Mouse (Mus musculus) cerebellum, adult 9-10 months (tissue): ENCODE results near the gene Lrch3.
"Not testable (repeated sequence)": the region's sequence is repeated elsewhere in the genome, so short reads cannot be mapped to it uniquely, and the experiment has no call there.

ENCODE experiments used
- DNase-seq: peaks from one replicate; pipeline ENCODE4 v3.0.0; 2022

The Lrch3 gene

DNA sequence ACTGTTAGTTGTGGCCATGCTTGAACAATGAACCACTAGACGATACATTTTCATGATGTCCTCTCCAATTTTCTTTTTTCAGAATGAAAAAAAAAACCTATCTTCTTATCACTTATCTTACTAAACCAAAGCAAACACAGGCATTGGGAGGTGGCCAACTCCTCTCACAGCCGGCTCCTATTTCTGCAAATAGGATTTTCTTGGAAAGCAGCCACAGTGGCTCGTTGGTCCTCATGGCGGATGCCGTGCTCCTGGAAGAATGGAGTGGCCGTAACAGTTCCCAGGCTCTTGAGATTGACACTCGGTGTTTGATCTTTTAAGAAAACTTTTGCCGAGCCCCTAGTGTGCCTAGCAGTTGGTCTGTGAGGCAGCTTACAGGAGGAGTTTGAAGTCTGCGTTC, 91.3 kb downstream of the Lrch3 start:
- DNase-seq = peak; percentile 59

DNA sequence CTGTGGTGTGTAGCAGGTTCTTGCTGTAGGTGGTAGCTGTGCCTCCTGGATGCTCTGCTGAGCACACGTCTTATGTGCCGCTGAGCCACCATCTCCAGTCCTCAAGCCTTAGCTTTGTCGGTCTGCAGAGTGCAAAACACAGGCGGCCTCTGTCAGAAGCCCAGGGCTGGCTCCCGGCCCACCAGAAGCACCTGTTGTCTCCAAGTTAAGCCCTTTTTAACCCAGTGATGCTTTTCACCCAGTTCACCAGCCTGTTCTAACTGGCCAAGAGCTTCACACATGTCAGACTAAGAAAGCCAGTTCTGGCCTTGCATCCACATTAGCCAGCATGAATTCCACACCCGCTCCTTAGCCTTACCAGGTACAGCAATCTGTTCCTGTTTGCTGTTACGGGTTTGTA, 93.0 kb downstream of the Lrch3 start:
- peak; percentile 24 for DNase-seq

DNA sequence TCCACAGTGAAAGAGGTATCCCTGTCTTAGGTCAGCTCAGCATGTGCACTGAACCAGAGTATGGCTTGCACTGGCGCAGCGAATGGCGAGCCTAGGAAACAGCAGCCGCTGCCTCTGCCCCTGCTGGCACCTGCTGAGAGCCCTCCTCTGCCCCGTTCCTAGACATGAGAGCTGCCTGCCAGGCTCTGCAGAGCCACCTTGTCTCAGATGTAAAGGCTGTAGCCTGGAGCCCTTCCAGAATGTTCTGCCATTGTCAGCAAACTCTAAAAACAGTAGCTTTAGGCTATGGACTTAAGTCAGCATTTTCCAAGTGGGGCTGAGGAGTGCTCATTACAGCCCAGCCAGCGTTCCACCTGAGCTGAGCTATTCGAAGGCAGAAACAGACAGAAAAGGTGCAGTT, 93.5 kb downstream of the Lrch3 start:
- peak; percentile 29 for DNase-seq

DNA sequence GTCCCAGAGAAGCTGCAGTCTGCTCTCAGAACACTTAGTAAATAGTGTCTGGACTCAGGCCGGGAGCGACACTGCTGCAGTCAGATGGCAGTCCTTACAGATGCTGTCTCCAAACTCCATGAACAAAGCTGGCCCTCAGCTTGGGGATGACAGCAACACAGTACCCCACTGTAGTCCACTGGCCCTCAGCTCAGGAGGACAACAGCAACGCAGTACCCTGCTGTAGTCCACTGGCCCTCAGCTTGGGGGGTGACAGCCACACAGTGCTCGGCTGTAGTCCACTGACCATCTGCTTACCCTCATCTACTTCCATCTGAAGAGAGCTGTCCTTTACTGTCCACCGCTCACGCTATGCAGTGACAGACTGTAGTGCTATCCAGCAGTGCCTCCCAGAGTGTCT, 96.3 kb downstream of the Lrch3 start:
- DNase-seq = no peak

DNA sequence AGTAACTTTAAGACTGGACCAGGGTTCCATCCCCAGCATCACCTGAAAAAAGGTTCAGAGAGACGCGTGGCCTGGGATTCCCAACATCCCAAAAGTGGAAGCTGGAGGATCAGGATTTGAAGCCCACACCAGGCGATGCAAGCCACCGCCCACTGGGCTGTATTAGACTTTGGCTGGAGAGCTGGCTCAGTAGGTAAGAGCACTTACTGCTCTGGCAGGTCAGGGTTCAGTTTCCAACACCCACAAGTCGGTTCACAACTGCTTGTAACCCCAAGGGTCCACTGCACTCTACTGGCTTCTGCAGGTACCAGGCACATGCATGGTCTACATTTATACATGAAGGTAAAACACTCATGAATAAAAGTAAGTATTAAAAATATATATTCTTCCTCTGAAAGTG, 99.9 kb downstream of the Lrch3 start:
- DNase-seq = no peak

DNA sequence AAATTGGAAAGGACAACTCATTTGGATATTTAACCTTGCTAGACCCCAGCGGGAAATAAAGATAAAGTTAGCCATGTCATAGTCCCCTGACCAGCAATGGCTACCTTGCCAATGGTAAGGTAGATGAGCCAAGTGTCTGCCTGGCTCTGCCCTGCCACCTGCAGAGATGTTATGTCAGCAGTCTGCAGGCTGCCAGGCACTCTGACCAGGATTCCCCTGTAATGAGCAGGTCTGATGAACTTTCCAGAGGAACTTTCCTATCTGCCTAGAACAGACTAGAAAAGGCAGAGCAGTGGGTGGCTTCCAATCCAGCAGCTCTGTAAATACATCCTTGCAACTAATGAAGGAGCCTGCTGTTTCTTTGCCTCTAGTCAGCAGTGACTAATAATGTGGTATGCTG, 101.0 kb downstream of the Lrch3 start:
- peak; percentile 70 for DNase-seq

DNA sequence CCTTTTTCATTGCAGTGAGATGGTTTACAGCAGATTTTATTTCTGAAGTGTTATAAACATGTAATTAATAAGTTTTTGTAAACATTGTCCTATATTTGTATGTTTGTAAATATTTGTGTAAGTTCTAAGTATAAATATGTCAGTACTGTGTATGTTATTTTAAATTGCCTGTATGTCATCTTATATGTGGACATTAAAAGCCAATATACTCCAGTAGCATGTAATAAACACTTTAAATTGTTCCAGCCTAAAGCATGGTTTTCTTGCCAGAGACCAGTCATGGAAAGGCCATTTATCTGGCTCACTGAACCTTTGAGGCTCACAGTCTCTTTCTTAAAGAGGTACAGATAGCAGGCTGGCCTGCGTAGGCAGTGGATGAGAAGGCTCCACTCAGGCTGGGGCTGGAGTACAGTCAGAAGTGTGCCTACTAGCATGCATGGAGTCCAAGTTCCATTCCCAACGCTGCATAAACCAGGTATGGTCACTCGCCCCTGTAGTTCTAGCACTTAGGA, 101.6 kb downstream of the Lrch3 start:
- DNase-seq = no peak

DNA sequence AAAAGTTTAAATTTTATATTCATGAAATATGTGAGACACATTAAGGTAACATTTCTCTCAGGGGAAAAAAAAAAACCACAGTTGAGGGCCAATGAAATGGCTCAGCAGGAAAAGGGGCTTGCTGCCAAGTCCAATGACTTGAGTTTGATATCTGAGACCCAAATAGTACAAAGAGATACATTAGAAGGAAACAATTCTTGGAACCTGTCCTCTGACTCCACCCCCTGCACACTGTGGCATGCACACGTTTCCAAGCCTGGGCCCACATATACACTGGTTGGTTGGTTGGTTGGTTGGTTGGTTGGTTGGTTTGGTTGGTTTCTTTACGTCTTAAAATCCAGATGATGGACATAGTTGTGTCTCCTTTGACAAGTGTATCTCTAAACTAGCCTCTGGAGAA, 102.1 kb downstream of the Lrch3 start:
- no peak for DNase-seq

DNA sequence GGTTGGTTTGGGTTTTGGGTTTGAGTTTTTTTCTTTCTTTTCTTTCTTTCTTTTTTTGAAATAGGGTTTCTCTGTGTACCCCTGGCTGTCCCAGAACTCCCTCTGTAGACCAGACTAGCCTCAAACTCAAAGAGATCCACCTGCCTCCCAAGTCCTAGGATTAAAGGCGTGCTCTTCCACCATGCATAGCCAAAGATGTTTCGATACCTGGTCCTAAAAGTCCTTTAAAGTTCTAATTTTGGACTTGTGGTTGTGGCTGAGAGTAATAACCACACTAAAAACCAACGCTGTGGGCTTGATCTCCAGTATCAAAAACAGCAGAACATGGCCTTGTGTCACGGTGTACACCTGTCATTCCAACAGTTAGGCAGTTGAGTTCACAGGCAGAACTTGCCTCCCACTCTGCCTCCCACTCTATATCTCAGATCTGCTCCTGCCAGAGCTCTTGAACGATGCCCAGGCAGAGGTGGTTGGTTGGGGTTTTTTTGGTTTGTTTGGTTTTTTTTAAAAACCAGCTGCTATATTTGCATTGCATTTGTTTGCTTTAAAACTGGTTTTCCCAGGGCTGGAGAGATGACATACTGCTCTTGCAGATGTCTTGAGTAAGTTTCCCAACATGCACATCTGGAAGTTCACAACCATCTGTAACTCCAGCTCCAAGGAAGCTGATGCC, 103.9 kb downstream of the Lrch3 start:
- DNase-seq = no peak

DNA sequence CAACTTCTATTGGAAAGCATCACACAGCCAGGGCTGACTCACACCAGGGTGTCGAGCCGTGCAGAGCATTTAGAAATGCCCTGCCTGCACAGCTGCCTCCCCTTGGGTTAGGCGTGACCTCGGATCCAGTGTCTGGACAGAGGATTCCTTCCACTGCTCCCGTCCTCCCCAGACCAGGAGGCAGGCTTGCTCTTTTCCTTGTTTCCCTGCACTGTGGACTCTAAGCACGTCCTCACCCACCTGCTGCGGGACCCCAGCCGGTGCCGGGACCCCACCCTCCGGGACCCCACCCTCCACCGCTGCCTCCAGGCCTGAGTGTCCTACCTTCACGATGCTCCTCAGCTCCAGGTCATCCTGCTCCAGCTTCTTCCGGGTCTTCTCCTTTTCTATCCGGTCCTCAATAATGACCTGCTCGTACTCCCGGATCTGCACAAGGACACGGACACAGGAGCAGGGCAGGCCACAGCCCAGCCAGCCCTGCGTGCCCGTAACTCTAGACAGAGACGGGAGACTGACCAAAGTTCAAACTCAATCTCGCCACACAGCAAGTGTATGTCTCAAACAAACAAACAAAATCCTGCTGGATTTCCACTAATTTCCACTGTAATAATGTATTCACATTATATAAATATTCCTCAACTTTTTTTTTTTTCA, 105.3 kb downstream of the Lrch3 start:
- no peak for DNase-seq

DNA sequence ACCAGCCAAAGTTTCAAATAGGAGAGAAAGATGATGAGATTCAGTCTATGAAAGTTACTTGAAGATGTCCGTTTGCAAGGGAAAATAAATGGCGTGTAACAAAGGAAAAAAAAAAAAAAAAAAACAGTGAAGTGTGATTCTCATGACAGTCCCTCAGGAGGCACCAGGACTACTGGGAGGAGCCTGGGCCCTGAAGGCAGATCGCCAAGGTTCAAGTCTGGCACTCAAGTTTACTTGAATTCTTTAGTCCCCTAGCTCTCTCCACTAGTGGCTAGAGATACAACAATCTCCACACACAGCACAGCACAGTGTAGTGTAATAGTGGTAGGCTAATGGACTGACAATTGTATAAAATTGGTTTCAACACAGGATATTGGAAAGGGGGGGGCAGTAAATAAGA, 107.5 kb downstream of the Lrch3 start:
- no peak for DNase-seq

DNA sequence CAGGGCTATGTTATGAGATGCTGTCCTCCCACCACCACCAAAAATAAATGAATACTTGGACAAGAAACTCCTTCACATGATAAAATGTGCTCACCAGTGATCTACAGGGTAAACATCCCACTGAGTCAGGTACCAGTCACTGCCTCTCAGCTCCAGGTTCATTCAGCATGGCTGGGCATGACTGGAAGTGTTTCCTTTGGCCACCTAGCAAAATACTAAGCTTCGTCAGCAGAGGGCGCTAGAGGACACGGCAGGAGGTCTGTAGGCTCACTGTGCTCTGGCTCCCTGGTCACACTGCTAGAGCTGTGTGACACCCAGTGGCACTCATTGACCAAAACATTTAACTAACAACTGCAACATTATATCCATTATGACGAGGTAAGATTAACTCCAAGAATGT, 109.8 kb downstream of the Lrch3 start:
- DNase-seq = peak; percentile 80

DNA sequence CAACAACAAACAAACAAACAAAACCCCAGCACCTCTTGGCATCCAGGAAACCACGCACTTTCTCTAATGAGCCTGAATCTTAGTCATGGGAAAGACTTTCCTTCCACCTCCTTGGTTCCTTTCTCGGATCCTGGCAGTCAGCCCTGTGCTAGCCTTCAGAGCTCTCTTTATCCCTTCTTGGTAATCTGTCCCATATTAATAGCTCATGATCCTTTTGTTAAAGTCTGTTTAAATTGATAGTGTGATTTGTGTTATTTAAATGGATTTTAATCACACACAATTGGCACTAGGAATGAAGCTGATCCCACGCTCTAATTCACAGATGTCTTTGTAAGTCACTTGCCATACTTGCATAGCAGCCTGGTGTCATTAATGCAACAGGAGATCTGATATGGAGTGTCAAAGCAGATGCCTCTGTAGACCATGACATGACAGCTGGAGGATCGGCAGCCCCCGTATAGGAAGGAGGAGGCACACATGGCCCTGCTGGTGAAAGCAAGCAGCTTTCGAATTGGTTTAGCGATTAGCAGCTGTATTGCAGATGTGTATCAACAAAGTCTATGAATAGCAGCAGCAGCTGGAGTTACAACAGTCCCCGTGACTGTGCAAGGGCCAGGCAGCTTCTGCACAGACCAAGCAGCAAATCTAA, 110.7 kb downstream of the Lrch3 start:
- DNase-seq = no peak

DNA sequence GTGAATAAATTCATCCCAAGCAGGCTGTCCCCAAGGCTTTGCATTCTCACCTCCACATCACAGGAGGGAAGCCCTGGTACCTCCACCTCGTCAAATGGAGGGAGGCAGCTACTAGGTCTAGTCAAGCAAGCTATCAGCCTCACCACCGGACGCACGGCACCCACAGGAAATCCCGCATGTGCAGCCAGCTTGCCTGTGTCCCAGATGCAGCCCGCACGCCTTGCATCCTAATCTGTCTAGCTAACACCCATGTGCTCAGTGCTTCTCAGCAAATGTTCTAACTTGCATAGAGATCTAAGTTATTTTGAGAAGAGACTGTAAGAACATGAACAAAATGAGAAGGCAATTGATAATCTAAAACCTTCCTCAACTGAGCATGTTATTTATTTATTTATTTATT, 112.5 kb downstream of the Lrch3 start:
- DNase-seq = no peak

DNA sequence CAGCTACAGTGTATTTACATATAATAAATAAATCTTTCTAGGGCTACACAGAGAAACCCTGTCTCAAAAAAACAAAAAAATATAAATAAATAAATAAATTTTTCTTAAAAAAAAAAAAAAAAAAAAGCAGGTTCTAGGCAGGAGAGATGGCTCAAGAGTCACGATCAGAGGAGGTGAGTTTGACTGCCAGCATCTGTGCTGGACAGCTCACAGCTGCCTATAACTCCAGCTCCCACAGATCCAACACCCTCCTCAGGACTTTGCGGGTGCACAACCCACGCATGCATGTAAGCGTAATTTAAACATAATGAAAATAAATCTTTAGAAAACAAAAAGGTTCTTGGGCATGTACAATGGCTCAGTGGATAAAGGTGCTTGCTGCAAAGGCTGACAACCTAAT, 122.1 kb downstream of the Lrch3 start:
- no peak for DNase-seq

DNA sequence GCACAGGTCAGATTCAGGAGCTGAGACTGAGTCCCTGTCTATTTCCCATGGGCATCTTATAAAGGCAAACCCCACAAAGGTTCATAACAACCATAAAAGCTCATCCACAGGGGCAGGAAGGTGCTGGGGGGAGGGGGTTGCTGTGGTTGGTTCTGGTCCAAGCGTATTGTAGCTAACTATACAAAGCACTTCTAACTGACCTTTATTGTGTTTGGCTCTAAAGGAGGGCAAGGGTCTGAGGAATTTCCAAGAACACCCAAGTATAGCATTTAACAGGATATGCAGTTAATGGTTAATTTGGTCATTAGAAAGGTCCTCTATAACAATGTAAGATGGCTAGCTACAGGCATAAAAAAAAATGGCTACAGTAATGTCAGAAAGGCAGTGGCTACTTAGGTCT, 128.8 kb downstream of the Lrch3 start:
- no peak for DNase-seq

DNA sequence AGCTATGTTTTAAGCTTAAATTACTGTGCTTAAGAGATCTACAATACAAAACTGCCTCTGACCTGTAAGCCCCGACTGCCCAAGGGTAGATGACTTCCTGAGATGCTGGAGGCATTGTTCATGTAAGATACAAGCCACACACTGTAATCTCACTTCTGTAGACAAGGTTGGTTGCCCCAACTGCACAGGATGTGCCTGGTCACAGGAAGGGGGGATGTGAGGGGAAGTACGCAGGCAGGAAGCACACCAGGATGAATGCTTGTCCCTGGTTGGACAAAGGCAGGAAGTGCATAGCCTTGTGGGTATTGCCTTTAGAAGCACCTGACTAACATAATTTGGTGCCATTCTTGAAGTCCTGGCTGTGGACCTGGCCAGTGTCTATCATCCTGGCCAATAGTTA, 129.4 kb downstream of the Lrch3 start:
- DNase-seq = no peak

DNA sequence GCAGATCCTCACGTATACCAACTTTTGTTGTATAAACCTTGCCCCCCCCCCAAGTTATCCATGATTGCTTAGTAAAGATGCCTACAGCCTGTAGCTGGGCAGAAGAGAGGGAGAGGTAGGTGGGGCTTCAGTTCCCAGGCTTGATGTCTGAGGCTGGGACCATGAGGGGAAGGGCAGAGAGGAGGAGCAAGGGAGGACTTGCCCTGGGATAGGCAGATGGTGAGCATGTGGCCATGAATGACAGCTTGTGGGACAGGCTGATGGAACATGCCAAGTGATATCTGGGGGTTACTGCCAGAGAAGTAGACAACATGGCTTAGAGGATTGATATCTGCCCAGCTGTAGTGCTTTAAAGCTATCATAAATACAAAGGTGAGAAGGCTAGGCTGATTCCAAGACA, 134.1 kb downstream of the Lrch3 start:
- DNase-seq = no peak

DNA sequence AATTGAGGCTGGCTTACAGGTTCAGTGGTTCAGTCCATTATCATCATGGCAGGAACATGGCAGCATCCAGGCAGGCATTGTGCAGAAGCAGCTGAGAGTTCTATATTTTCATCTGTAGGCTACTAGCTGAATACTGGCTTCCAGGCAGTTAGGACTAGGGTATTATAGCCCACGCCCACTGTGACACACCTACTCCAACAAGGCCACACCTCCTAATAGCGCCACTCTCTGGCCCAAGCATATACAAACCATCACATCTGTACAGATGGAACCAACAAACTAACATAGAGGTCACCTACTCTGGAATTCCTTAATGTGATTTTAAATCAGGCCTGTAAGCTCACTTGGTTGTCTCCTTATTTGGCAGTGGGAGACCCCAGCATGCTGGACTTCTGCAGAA, 134.8 kb downstream of the Lrch3 start:
- DNase-seq = no peak

DNA sequence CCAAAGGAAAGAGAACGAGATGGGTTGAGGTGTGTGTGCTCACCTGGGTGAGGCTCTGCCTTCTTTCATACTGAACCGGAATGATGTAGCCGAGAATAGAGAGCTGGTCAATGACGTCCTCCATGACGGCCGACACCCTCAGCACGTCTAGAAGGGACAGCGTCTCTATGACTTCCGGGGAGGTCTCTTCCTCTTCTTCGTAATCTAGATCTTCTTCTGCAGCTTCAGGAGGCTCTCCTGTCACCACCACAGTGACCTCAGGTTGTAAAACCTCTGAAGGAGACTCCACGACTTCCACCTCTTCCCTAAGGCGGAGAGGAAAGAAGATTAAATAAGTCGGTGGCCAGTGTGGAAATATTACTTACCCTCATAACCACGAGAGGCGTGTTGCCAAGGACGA, 135.9 kb downstream of the Lrch3 start:
- DNase-seq = no peak

DNA sequence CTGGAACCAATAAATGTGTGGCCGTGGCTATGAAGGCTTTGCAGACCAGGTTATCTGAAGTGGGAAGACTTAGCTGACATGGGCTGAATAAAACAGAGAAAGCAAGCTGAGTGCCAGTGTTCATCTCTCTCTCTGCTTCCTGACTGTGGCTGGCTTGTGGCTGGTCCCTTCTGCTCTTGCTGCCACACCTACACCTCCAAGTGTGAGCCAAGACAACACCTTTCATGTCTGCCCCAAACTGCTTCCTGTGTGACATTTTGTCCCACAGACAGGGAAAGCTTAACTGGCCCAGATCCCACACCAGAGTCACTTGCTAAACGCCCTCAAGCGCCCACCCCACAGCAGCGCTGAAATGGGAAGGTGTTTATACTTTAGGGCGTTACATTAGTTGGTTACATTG, 139.2 kb downstream of the Lrch3 start:
- no peak for DNase-seq

DNA sequence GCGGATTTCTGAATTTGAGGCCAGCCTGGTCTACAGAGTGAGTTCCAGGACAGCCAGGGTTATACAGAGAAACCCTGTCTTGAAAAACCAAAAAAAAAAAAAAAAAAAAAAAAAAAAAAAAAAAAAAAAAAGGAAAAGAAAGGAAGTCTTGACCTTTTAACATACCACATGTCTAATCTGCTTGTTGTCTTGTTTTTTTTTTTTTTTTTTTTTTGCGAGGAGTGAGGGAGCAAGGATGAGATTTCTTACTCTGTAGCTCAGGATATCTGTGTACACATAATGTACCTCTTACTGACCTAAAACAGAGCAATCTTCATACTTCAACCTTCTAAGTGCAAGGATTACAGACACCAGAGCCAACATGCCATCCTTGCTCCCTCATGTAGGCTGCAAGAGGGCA, 141.0 kb downstream of the Lrch3 start:
- DNase-seq = not testable (repeated sequence)

DNA sequence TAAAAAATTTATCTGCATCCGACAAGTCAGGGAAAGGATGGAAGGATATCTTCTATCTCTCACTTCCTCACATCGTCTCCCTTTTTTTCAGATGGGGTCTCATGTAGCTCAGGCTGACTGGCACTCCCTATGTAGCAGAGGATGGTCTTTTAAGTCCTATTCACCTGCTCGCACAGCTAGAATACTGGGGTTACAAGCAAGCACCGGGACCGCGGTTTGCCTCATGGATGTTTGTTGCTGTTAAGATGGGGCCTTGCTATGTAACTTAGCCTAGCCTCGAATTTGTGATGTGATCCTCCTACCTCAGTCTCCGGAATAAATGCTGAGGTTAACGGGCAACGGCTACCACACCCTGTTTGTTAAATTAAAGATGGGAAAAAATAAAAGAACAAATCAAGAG, 141.8 kb downstream of the Lrch3 start:
- DNase-seq = no peak

DNA sequence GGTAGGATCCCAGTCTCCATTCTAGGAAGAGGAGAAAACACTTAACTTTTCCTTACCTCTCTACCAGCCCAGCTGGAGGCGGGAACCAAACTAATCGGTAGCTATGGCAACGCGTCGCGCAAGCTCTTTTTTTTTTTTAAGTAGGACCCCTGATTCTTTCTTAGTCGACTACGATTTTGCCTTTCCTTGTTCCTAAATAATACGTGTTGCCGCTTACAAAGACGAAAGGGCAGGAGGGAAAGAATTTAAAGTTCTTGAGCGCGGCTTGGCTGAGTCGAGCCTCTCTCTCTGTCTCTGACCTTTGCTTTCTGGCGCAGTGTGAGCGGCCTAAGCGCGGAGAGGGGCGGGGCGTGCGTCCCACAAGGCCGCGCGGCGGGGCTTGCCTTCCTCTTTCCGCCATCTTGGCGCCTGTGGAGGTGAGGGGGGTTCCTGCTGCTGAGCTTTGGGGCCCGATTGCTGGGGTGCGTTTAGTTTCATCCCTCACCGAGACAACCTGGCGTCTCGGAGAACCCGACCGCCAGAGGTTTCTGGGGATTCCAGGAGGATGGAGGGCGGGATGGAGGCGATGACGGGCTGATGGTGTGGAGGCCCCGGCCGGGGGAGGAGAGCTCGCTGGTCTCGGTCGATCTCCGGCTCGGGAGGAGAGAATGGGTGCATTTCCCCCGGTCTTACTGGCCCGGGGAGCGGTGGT, 142.3 kb downstream of the Lrch3 start, which contains the start of the genes Iqcg and Rpl35a:
Gene Iqcg, minus strand, starts transcription at position 124 of the 691 bp plus-strand sequence.
Gene Rpl35a, plus strand, starts transcription at position 359 of the 691 bp plus-strand sequence.
- DNase-seq = peak; percentile 90
